Mouse (Mus musculus): ENCODE measurements at regions not wholly inside any gene's neighbourhood (a gene's known extent, or its start where the extent isn't known, plus 50 kb on each side); places are given as distances from the start of the nearest gene placed in this dataset.

- no peaks in the 10 kb centered on the region for H3K36me3 ChIP-seq (ENCODE audit: control insufficient read depth, insufficient read depth, low read length)
- no peak overlapping the region for H3K27ac ChIP-seq (replicated peaks)
- no peak overlapping the region for H3K9ac ChIP-seq (ENCODE audit: low read length)
- no peak overlapping the region for H3K4me3 ChIP-seq (ENCODE audit: low read depth, low read length)
- no peak for TF ChIP-seq CTCF (IDR thresholded peaks at IDR 0.05; ENCODE audit: low read depth)
- no peak for TF ChIP-seq EP300 (optimal IDR thresholded peaks at IDR 0.05)
- H3K9me3 ChIP-seq (ENCODE audit: control insufficient read depth, low read length), result no peaks in the 10 kb centered on the region
- H3K4me2 ChIP-seq (replicated peaks; ENCODE audit: low read depth), result no peak overlapping the region
- ATAC-seq (ENCODE audit: low FRiP score, low TSS enrichment) (no peak), DNase-seq (ENCODE audit: low spot score) (no peak)
- no peaks in the 10 kb centered on the region for H3K4me1 ChIP-seq (replicated peaks; ENCODE audit: control insufficient read depth, insufficient read depth)
- WGBS, result 88% methylated on average over 1 of the region's 1 CpGs
- H3K27me3 ChIP-seq (ENCODE audit: control insufficient read depth, insufficient read depth, low read length), result no peaks in the 10 kb centered on the region
These were observed 1680.2 kb downstream of the Kcnt2 start for GRCm38 (mm10) chr1:141926194-141926593.

- Histone ChIP-seq H3K9ac (ENCODE audit: low read length) (no peak overlapping the region), H3K4me3 (ENCODE audit: low read depth, low read length) (no peak overlapping the region), H3K4me2 (replicated peaks; ENCODE audit: low read depth) (no peak overlapping the region), H3K36me3 (ENCODE audit: control insufficient read depth, insufficient read depth, low read length) (no peaks in the 10 kb centered on the region), H3K27ac (replicated peaks) (no peak overlapping the region), H3K4me1 (replicated peaks; ENCODE audit: control insufficient read depth, insufficient read depth) (no peaks in the 10 kb centered on the region), H3K9me3 (ENCODE audit: control insufficient read depth, low read length) (no peaks in the 10 kb centered on the region), H3K27me3 (ENCODE audit: control insufficient read depth, insufficient read depth, low read length) (no peaks in the 10 kb centered on the region)
- WGBS, result 81% methylated on average over 4 of the region's 4 CpGs
- no peak for DNase-seq (ENCODE audit: low spot score)
- TF ChIP-seq CTCF (IDR thresholded peaks at IDR 0.05; ENCODE audit: low read depth) (no peak), EP300 (optimal IDR thresholded peaks at IDR 0.05) (no peak)
- no peak for ATAC-seq (ENCODE audit: low FRiP score, low TSS enrichment)
These were observed 1680.8 kb downstream of the Kcnt2 start for GRCm38 (mm10) chr1:141926804-141927203.

GRCm38 (mm10) chr1:141948055-141948454 lies 1692.4 kb upstream of the B3galt2 start:
- Histone ChIP-seq H3K36me3 (ENCODE audit: control insufficient read depth, insufficient read depth, low read length) (no peaks in the 10 kb centered on the region), H3K9ac (ENCODE audit: low read length) (no peak overlapping the region), H3K9me3 (ENCODE audit: control insufficient read depth, low read length) (no peaks in the 10 kb centered on the region), H3K4me2 (replicated peaks; ENCODE audit: low read depth) (no peak overlapping the region), H3K27ac (replicated peaks) (no peak overlapping the region), H3K4me3 (ENCODE audit: low read depth, low read length) (no peak overlapping the region), H3K4me1 (replicated peaks; ENCODE audit: control insufficient read depth, insufficient read depth) (no peaks in the 10 kb centered on the region), H3K27me3 (ENCODE audit: control insufficient read depth, insufficient read depth, low read length) (no peaks in the 10 kb centered on the region)
- ATAC-seq (ENCODE audit: low FRiP score, low TSS enrichment) (no peak), DNase-seq (ENCODE audit: low spot score) (no peak)
- WGBS, result 52% methylated on average over 1 of the region's 1 CpGs
- TF ChIP-seq CTCF (IDR thresholded peaks at IDR 0.05; ENCODE audit: low read depth) (no peak), EP300 (optimal IDR thresholded peaks at IDR 0.05) (no peak)

- no peak for ATAC-seq (ENCODE audit: low FRiP score, low TSS enrichment)
- Histone ChIP-seq H3K4me1 (replicated peaks; ENCODE audit: control insufficient read depth, insufficient read depth) (no peaks in the 10 kb centered on the region), H3K9me3 (ENCODE audit: control insufficient read depth, low read length) (no peaks in the 10 kb centered on the region), H3K36me3 (ENCODE audit: control insufficient read depth, insufficient read depth, low read length) (no peaks in the 10 kb centered on the region), H3K27me3 (ENCODE audit: control insufficient read depth, insufficient read depth, low read length) (no peaks in the 10 kb centered on the region), H3K4me2 (replicated peaks; ENCODE audit: low read depth) (no peak overlapping the region), H3K27ac (replicated peaks) (no peak overlapping the region), H3K9ac (ENCODE audit: low read length) (no peak overlapping the region), H3K4me3 (ENCODE audit: low read depth, low read length) (no peak overlapping the region)
- DNase-seq (ENCODE audit: low spot score), result no peak
- TF ChIP-seq EP300 (optimal IDR thresholded peaks at IDR 0.05) (no peak), CTCF (IDR thresholded peaks at IDR 0.05; ENCODE audit: low read depth) (no peak)
- WGBS, result 80% methylated on average over 2 of the region's 2 CpGs
These were observed 1686.1 kb upstream of the B3galt2 start for GRCm38 (mm10) chr1:141954323-141954867.

GRCm38 (mm10) chr1:141961743-141962142 lies 1678.7 kb upstream of the B3galt2 start:
- DNase-seq (ENCODE audit: low spot score), result no peak
- WGBS, result 1% methylated on average over 2 of the region's 2 CpGs

GRCm38 (mm10) chr1:141968133-141968532 lies 1672.3 kb upstream of the B3galt2 start:
- H3K4me2 ChIP-seq (replicated peaks; ENCODE audit: low read depth), result no peak overlapping the region
- H3K9ac ChIP-seq (ENCODE audit: low read length), result no peak overlapping the region
- no peaks in the 10 kb centered on the region for H3K9me3 ChIP-seq (ENCODE audit: control insufficient read depth, low read length)
- no peak overlapping the region for H3K27ac ChIP-seq (replicated peaks)
- no peak for DNase-seq (ENCODE audit: low spot score)
- H3K36me3 ChIP-seq (ENCODE audit: control insufficient read depth, insufficient read depth, low read length), result no peaks in the 10 kb centered on the region
- TF ChIP-seq CTCF (IDR thresholded peaks at IDR 0.05; ENCODE audit: low read depth) (no peak), EP300 (optimal IDR thresholded peaks at IDR 0.05) (no peak)
- H3K4me3 ChIP-seq (ENCODE audit: low read depth, low read length), result no peak overlapping the region
- no peak for ATAC-seq (ENCODE audit: low FRiP score, low TSS enrichment)
- H3K4me1 ChIP-seq (replicated peaks; ENCODE audit: control insufficient read depth, insufficient read depth), result no peaks in the 10 kb centered on the region
- WGBS, result 71% methylated on average over 5 of the region's 5 CpGs
- H3K27me3 ChIP-seq (ENCODE audit: control insufficient read depth, insufficient read depth, low read length), result no peaks in the 10 kb centered on the region

More at GRCm38 (mm10) chr1:141961743-141962142, 1678.7 kb upstream of the B3galt2 start:
- Histone ChIP-seq H3K27me3 (ENCODE audit: control insufficient read depth, insufficient read depth, low read length) (no peaks in the 10 kb centered on the region), H3K9ac (ENCODE audit: low read length) (no peak overlapping the region), H3K36me3 (ENCODE audit: control insufficient read depth, insufficient read depth, low read length) (no peaks in the 10 kb centered on the region), H3K9me3 (ENCODE audit: control insufficient read depth, low read length) (no peaks in the 10 kb centered on the region), H3K4me2 (replicated peaks; ENCODE audit: low read depth) (no peak overlapping the region), H3K4me1 (replicated peaks; ENCODE audit: control insufficient read depth, insufficient read depth) (no peaks in the 10 kb centered on the region), H3K4me3 (ENCODE audit: low read depth, low read length) (no peak overlapping the region), H3K27ac (replicated peaks) (no peak overlapping the region)
- peak; percentile 66 for TF ChIP-seq CTCF (IDR thresholded peaks at IDR 0.05; ENCODE audit: low read depth)
- TF ChIP-seq EP300 (optimal IDR thresholded peaks at IDR 0.05), result no peak
- ATAC-seq (ENCODE audit: low FRiP score, low TSS enrichment), result no peak
